Mouse (Mus musculus): ENCODE data around the gene Ccl26. TPM values are rescaled to one million over a fixed set of nuclear protein-coding genes. Genes with fewer than 3 reads are reported as not detected.
A peak's percentile ranks its signal among the peaks of the same experiment; 100 is the strongest.

Gene Ccl26
- polyA plus RNA-seq, 1 experiment from 2014 or later: not detected

DNA sequence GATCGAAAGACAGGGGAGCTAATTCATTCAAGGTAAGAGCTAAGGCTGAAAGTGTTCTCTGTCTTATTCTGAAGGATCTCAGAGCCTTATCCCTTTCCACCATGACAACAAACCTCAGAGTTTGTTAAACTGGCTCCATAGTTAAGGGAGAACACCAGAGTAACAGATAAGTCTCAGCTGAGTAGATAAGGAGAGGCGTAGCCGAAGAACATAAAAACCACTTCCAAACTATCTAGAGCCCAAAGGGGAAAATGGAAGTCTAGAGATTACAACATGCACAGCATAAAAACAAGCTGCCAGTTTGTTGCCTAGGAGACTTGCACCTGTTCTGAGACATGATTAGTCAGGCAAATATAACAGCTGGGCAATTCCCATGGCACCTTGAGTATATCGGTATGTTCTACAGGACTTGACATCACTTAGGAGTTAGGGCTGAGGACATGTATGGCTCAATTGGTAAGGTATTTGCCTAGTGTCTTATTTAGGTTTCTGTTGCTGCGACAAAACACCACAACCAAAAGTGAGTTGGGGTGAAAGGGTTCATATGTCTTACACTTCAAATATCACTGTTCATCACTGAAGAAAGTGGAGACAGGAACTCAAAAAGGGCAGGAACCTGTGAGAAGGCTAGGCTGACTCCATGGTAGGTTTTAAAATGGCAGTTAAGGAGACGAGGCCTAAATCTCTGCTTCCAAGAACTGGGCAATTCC is 4.3 kb upstream of the Ccl26 start:
- ATAC-seq (replicated peaks): no peak
- WGBS: 89% methylated on average over 6 of the region's 6 CpGs
- no peak overlapping the region for H3K4me3 ChIP-seq
- no peak overlapping the region for H3K27ac ChIP-seq (replicated peaks)
- no peaks in the 10 kb centered on the region for H3K27me3 ChIP-seq
- H3K9ac ChIP-seq (replicated peaks): no peak overlapping the region
- no peaks in the 10 kb centered on the region for H3K36me3 ChIP-seq
- no peaks in the 10 kb centered on the region for H3K4me1 ChIP-seq
- H3K9me3 ChIP-seq: no peaks in the 10 kb centered on the region
- no peak overlapping the region for H3K4me2 ChIP-seq (replicated peaks)

DNA sequence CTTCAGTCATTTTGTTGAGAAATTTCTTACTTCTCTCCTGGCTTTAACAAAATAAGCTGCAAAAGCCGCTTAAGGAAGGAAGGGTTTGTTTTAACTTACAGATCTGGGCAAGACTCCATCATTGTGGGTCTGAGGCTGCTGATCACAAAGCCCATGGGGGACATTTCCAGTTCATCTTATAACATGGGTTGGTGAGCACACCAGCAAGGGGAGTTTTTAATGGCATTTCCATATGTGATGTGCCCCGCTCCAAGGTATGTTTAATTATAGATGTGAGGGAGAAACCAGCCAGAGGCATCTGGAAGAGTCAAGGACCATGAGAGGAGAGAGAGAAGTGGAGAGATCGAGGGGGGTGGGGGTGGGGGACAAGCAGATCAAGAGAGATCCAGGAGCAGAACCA is 5.7 kb downstream of the Ccl26 start:
- Histone ChIP-seq H3K4me1 (no peaks in the 10 kb centered on the region), H3K9ac (replicated peaks) (no peak overlapping the region), H3K27ac (replicated peaks) (no peak overlapping the region), H3K9me3 (no peaks in the 10 kb centered on the region), H3K27me3 (no peaks in the 10 kb centered on the region), H3K4me2 (replicated peaks) (no peak overlapping the region), H3K36me3 (no peaks in the 10 kb centered on the region), H3K4me3 (no peak overlapping the region)
- ATAC-seq (replicated peaks): no peak
- WGBS: 82% methylated on average over 3 of the region's 3 CpGs

DNA sequence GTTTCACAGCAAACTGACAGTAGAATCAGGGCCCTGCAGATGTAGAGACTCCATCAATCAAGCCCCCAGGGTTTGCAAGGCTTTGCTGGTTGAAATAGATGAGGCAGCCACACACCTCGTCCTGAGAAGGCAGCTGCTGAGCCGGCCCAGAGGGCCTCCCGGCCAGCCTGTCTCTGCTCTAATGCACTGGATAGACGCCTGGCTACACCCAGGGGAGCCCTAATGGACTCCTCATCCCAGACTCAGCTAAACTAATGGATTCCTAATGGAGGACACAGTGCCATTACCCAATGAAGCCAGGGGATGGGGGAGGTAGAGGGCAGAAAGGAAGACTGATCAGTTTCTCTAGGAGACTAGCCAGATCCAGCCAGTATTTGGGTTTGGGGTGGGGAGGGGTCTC is 6.3 kb downstream of the Ccl26 start:
- no peak for ATAC-seq (replicated peaks)
- WGBS: 42% methylated on average over 4 of the region's 4 CpGs
- Histone ChIP-seq H3K4me1 (no peaks in the 10 kb centered on the region), H3K27ac (replicated peaks) (no peak overlapping the region), H3K9ac (replicated peaks) (no peak overlapping the region), H3K36me3 (no peaks in the 10 kb centered on the region), H3K27me3 (no peaks in the 10 kb centered on the region), H3K9me3 (no peaks in the 10 kb centered on the region), H3K4me3 (no peak overlapping the region), H3K4me2 (replicated peaks) (no peak overlapping the region)

DNA sequence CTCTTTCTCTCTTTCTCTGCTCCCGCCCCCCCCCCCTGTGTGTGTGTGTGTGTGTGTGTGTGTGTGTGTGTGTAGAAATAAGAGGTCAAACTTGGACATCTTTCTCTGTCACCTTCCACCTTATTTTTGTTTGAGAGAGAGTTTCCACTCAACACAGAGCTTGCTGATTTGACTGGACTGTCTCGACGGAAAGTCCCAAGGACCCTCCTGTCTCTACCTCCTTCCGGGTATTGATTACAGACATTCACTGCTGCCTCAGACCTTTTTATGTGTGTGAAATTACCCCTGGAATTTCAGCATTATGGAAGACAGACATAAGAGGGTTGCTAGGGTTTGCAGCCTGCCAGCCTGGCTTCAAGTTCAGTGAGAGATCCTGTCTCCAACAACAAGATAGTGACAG is 7.1 kb downstream of the Ccl26 start:
- no peak overlapping the region for H3K4me3 ChIP-seq
- 95% methylated on average over 4 of the region's 4 CpGs for WGBS

DNA sequence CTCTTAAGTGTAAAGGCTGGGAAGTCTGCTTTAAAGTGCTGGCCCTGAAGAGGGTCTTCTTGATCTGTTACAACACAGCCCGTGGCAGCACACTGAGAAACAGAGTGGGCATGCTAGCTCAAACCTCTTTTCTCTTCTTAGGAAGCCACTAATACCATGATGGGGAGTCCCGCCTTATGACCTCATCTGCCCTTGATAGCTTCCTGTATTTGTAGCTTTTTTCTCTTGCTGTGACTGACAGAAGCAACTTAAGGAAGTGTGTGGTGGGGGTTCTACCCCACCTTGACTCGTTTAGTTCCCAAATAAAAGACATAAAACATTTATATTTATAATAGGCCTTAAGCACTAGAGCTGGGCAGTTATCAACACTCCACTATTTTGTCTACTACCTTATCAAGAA is 11.8 kb downstream of the Ccl26 start:
- Histone ChIP-seq H3K27me3 (no peaks in the 10 kb centered on the region), H3K4me3 (no peak overlapping the region), H3K4me2 (replicated peaks) (no peak overlapping the region), H3K9ac (replicated peaks) (no peak overlapping the region), H3K9me3 (no peaks in the 10 kb centered on the region), H3K36me3 (no peaks in the 10 kb centered on the region), H3K4me1 (no peaks in the 10 kb centered on the region), H3K27ac (replicated peaks) (no peak overlapping the region)
- 72% methylated on average over 3 of the region's 3 CpGs for WGBS
- ATAC-seq (replicated peaks): no peak

More for the DNA sequence above, 7.1 kb downstream of the Ccl26 start:
- no peak for ATAC-seq (replicated peaks)
- Histone ChIP-seq H3K27ac (replicated peaks) (no peak overlapping the region), H3K27me3 (no peaks in the 10 kb centered on the region), H3K9ac (replicated peaks) (no peak overlapping the region), H3K4me2 (replicated peaks) (no peak overlapping the region), H3K4me1 (no peaks in the 10 kb centered on the region), H3K9me3 (no peaks in the 10 kb centered on the region), H3K36me3 (no peaks in the 10 kb centered on the region)

DNA sequence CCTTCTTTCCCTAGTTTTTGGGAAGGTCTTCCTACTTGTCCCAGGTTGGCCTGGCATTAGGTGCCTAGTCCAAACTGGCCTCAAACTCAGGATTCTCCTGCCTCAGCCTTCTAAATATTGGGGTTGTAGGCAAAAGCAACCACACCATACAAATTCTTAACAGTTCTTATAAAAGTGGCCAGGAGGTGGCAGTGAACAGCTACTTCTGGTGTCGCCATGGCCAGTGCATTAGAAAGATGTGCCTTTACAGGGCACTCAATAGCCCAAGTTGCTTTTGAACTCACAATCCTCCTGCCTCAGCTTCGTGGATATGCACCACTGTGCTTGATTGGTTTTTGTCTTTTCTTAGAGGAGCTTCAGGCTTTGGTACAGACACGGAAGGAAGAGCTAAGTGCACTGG is 12.5 kb downstream of the Ccl26 start:
- 30% methylated on average over 3 of the region's 3 CpGs for WGBS
- no peaks in the 10 kb centered on the region for H3K27me3 ChIP-seq
- H3K27ac ChIP-seq (replicated peaks): no peak overlapping the region
- ATAC-seq (replicated peaks): no peak
- H3K9ac ChIP-seq (replicated peaks): no peak overlapping the region
- H3K4me3 ChIP-seq: no peak overlapping the region
- no peaks in the 10 kb centered on the region for H3K36me3 ChIP-seq
- H3K4me2 ChIP-seq (replicated peaks): no peak overlapping the region
- no peaks in the 10 kb centered on the region for H3K9me3 ChIP-seq
- H3K4me1 ChIP-seq: no peaks in the 10 kb centered on the region

DNA sequence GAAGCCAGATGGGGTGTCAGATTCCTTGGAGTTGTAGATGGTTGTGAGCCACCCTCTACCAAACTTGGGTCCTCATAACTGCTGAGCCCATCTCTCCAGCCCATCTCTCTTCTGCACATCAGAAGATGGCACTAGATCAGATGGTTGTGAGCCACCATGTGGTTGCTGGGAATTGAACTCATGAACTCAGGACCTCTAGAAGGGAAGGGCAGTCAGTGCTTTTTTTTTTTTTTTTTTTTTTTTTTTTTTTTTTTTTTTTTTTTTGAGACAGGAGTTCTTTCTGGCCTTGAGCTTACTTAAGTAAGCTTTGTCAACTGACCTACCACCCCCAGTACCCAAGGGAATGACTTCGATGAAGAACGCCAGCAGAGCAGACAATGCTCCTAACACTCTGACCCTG is 15.4 kb downstream of the Ccl26 start:
- H3K27me3 ChIP-seq: no peaks in the 10 kb centered on the region

DNA sequence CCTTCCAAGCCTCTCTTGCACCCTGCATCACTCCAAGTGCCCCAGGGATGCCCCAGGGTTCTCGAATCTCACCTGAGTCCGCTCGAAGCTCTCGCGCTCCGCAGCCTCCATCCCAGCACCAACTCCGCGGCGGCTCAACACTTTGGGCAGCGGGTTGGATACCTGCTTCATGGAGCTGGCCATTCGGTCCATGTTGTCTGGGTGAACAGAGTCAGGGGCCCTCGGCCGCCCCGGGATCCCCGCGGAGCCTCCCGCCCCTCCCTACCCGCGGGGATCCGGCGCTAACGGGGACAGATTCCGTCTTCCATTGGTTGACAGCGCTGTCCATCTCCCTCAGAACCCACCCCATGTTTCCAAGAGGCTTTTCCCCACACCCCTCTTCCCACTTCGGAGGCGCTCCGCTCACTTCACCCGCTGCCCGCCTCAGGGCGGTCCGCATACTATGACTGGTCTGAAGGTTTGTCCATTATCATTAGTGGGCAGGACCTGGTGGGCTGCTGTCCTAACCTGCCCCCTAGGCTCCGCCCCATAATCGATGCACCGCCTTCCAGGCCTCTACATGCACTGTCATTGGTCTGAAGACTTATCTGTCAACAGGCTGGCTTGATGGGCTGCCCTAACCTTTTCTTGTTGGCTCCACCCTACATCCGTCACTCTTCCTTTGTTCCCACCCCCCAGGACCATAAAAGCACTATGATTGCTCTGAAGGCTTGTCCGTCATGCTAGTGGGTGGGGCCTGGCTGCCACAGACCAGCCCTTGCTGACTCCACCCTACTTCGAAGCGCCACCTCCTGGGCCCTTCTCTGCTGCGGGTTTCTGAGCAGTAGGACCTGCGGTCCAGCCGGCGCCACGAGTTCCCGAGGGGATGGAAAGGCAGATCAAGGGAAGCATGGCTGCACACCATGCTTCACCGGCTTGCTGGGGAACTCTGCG is 18.2 kb downstream of the Ccl26 start, which contains the start of gene Hip1:
Hip1 (minus strand) TSS at position 256 of the 933 bp plus-strand sequence.
- peak within 1 kb of the TSS; percentile 77 for H3K9ac ChIP-seq (replicated peaks)
- peak within 1 kb of the TSS; percentile 92 for H3K4me3 ChIP-seq
- no peaks in the 10 kb centered on the region for H3K36me3 ChIP-seq
- peaks cover 13% of the 10 kb centered on the region for H3K4me1 ChIP-seq
- peak within 1 kb of the TSS; percentile 71 for H3K27ac ChIP-seq (replicated peaks)
- under 1% methylated on average over 46 of the region's 46 CpGs for WGBS
- ATAC-seq (replicated peaks): peak; percentile 99
- H3K27me3 ChIP-seq: no peaks in the 10 kb centered on the region
- H3K9me3 ChIP-seq: no peaks in the 10 kb centered on the region
- H3K4me2 ChIP-seq (replicated peaks): peak within 1 kb of the TSS; percentile 98

More for the DNA sequence above, 15.4 kb downstream of the Ccl26 start:
- H3K9me3 ChIP-seq: no peaks in the 10 kb centered on the region
- WGBS: 95% methylated on average over 2 of the region's 2 CpGs
- ATAC-seq (replicated peaks): no peak
- no peak overlapping the region for H3K4me3 ChIP-seq
- H3K9ac ChIP-seq (replicated peaks): no peak overlapping the region
- H3K36me3 ChIP-seq: no peaks in the 10 kb centered on the region
- no peak overlapping the region for H3K27ac ChIP-seq (replicated peaks)
- H3K4me1 ChIP-seq: peaks cover 13% of the 10 kb centered on the region
- H3K4me2 ChIP-seq (replicated peaks): no peak overlapping the region

DNA sequence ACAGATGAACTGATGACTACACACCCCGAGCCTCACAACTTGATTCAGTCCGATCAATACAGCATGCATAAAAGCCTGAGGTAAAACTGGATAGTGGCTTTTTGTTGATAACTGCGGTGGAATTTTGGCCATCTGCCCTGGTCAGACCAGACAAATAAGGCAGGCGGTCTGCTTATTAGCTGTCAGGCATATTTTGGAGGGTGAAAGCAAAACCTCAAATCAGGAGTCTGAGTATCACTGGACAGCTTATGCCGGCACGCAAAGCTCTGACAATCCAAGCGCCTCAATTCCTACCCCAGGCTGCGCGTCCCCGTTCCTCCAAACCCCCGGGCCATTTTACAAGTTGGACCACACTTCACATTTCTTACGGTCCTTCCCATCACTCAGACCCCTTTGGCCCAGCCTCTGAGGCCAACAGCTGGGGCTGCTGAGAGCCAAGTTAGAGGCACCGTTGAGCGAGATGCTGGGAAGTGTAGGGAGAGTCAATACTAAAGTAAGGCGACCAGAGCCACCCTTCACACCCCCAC is 19.3 kb downstream of the Ccl26 start:
- no peaks in the 10 kb centered on the region for H3K27me3 ChIP-seq
- H3K4me2 ChIP-seq (replicated peaks): peak overlapping the region; percentile 98
- peaks cover 13% of the 10 kb centered on the region for H3K4me1 ChIP-seq
- H3K9me3 ChIP-seq: no peaks in the 10 kb centered on the region
- peak overlapping the region; percentile 92 for H3K4me3 ChIP-seq
- ATAC-seq (replicated peaks): no peak
- H3K9ac ChIP-seq (replicated peaks): peak overlapping the region; percentile 77
- no peaks in the 10 kb centered on the region for H3K36me3 ChIP-seq
- WGBS: 3% methylated on average over 15 of the region's 15 CpGs
- peak overlapping the region; percentile 71; the same call in 1 of the 2 replicates for H3K27ac ChIP-seq (replicated peaks)

DNA sequence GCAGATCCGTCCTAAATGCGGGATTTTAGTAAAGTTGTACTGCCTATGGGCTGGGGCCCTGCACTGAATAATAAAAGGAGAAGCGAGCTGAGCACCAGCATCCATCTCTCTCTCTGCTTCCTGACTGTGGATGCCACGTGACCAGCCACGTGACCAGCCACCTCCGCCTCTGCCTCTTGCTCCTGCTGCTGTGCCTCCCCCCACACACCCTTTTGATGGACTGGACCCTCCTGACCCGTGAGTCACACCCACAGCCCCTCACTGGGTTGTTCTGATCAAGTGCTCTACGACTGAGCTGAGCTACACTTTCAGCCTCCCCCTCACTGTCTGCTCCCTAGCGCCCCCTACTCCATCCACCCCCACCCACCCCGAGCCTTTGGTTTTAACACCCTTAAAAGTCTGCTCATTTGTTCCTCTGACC is 25.6 kb downstream of the Ccl26 start:
- H3K4me2 ChIP-seq (replicated peaks): no peak overlapping the region
- WGBS: 78% methylated on average over 10 of the region's 10 CpGs
- ATAC-seq (replicated peaks): no peak
- H3K4me1 ChIP-seq: no peaks in the 10 kb centered on the region
- no peaks in the 10 kb centered on the region for H3K36me3 ChIP-seq
- no peak overlapping the region for H3K9ac ChIP-seq (replicated peaks)
- H3K27me3 ChIP-seq: no peaks in the 10 kb centered on the region
- H3K4me3 ChIP-seq: no peak overlapping the region
- H3K27ac ChIP-seq (replicated peaks): no peak overlapping the region
- no peaks in the 10 kb centered on the region for H3K9me3 ChIP-seq

DNA sequence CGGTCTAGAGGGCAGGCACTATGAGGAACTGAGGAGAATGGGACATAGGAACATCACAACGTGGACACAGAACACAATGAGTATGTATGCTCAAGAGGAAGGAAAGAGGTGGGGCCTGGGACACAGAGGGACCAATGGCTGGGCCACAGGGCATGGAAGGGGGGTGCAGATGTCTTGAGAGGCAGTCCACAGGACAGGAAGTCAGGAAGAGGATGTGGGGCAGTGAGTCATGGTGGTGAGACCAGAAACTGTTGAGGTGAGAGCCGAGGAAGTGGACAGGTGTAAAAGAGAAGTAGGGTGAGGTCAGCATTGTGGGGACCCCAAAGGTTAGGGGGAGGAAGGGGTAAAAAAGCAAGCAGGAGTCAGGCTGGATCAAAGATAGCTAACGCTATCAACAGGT is 26.0 kb downstream of the Ccl26 start:
- ATAC-seq (replicated peaks): no peak
- 83% methylated on average over 4 of the region's 4 CpGs for WGBS
- H3K4me2 ChIP-seq (replicated peaks): no peak overlapping the region
- H3K36me3 ChIP-seq: no peaks in the 10 kb centered on the region
- H3K4me3 ChIP-seq: no peak overlapping the region
- no peak overlapping the region for H3K27ac ChIP-seq (replicated peaks)
- no peaks in the 10 kb centered on the region for H3K27me3 ChIP-seq
- H3K9me3 ChIP-seq: no peaks in the 10 kb centered on the region
- H3K4me1 ChIP-seq: no peaks in the 10 kb centered on the region
- H3K9ac ChIP-seq (replicated peaks): no peak overlapping the region

DNA sequence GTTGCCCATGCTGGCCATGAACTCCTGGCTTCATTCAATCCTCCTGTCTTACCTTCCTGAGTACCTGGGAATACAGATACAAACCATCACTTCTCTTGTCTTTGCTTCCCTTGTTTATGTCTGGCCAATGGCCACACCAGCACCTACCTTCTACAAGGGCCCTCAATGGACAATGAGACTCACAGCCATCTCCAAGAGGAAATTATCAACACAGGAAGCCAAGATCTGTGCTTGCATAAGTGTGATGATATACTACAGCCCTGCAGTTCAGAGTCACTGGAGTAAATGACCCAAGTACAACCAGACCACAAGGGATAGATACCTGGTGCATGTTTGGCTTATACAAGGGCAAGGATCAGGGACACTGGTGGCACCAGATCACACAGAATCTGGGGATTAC is 27.5 kb downstream of the Ccl26 start:
- H3K27me3 ChIP-seq: no peaks in the 10 kb centered on the region
- H3K9me3 ChIP-seq: no peaks in the 10 kb centered on the region
- H3K9ac ChIP-seq (replicated peaks): no peak overlapping the region
- no peaks in the 10 kb centered on the region for H3K36me3 ChIP-seq
- no peaks in the 10 kb centered on the region for H3K4me1 ChIP-seq
- H3K27ac ChIP-seq (replicated peaks): no peak overlapping the region
- no peak overlapping the region for H3K4me2 ChIP-seq (replicated peaks)
- ATAC-seq (replicated peaks): no peak
- no peak overlapping the region for H3K4me3 ChIP-seq

Data from forebrain, embryonic 15.5 days (tissue).